Mouse (Mus musculus) retina, adult 2 months (tissue): ENCODE measurements around the gene Fbxl4.
"Not testable (repeated sequence)": the region's sequence is repeated elsewhere in the genome, so short reads cannot be mapped to it uniquely, and the experiment has no call there.

Source experiments
- DNase-seq: peaks from one replicate; pipeline ENCODE4 v3.0.0-alpha.2; 2012; ENCODE audit warnings: low read depth, low spot score

Gene Fbxl4

DNA sequence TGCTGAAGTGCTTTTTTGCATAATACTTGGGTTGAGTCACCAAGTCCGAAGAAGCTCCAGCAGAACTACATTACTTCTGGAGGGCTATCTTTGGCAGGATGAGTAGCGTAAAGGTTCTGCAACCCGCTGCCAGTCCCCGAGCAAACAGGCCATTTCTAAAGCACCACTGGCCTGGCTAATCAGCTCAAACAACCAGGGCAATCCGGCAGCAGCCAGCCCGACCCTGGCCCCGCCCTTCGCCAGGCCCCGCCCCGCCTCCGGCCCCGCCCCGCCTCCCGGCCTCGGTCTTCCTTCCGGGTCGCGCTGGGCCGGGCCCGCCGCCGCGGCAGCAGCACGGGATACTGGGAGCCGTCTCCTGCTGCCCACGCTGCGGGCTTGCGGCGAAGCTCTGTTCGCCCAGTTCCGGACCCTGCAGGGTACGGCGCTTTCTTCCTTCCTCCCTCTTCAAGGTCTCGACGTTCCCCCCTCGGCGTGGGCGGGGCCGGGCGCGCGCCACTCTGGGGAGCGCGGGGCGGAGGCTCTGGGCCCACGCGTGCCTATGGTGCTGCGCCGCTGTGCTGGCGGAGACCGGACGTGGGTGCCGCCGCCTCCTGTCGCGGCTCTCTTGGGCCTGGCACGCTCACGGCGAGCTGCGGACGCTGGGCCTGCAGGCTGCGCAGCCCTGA lies at the start of gene Fbxl4:
Fbxl4 (plus strand) TSS at position 278 of the 665 bp plus-strand sequence.
- DNase-seq, result peak; percentile 82

DNA sequence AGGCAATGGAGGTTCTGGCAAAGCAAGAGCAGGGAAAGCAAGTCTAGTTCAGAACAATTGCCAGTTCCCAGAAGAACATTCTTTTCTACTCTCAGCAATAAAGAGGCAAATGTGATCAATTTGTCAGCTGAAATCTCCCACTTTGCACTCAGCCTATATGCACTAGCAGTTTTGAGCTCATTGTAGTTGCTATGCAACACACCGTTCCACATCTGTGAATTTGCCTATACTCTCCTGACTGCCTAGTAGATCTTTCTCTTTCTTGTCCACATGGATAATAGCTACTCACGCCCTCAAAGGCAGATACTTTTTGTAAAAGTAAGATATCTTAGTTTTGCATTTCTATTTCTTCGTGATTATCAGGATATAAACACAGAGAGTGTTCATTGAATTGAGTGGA lies 42.8 kb upstream of the Fbxl4 start:
- DNase-seq, result no peak

DNA sequence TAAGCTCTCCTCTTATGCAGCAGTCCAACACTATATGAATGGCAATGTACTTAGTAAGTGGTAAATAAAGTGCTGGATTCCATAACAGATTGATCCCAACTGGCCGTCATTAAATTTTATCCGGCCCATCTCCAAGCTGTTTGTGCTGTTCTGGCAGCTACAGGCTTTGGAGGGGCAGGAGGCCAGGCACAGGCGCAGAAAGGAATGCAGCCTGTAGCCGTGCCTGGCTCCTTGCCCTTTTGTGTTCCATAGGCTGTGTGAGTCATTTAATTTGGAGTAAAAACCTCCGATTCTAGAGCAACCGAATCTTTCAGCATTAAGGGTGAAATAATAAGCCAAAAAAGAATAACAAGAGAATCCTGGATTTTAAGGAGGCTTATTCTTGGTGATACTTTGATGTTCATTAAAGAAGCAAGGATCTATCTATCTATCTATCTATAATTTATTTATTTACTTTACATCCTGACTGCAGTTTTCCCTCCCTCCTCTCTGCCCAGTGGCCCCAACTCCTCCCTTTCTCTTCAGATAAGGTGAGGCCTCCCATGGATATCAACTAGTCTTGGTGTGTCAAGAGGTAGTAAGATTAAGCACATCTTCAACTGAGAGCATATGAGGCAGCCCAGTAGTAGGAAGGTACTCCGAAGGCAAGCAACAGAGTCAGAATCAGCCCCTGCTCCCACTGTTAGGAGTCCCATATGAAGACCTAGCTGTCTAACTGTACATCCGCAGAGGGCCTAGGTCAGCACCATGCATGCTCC lies 14.3 kb upstream of the Fbxl4 start:
- DNase-seq, result no peak

DNA sequence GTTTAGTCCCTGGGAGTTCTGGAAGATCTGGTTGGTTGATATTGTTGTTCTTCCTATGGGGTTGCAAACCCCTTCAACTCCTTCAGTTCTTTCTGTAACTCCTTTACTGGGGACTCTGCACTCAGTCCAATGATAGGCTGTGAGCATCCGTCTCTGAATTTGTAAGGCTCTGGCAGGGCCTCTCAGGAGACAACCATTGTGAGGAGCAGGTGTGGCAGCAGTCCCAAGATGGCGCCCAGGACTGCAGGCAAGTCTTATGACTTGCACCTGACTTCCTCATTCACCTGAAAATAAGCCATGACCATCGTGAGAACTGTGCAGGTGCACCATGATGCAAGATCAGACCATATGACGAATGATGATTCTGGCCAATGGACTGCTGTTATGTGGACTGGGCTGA lies 8.3 kb upstream of the Fbxl4 start:
- DNase-seq, result not testable (repeated sequence)

DNA sequence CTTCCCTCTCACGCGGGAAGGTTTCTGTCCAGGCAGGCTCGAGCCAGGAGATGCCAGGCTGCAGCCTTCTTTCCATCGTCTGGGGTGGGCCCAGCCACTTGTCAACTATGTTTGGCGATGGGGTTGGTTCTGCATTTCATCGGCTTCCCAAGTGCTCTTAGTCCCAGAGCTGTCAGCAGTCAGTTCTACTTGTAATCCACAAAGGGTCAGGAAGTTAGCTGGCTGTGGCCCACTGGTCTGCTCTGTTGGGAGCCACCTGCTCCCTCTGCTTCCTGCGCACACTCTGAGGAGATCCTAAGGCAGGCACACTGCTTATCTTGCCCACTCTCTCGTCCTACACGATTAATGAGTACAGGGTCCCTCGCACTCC lies 573 bp downstream of the Fbxl4 start:
- peak; percentile 18 for DNase-seq

DNA sequence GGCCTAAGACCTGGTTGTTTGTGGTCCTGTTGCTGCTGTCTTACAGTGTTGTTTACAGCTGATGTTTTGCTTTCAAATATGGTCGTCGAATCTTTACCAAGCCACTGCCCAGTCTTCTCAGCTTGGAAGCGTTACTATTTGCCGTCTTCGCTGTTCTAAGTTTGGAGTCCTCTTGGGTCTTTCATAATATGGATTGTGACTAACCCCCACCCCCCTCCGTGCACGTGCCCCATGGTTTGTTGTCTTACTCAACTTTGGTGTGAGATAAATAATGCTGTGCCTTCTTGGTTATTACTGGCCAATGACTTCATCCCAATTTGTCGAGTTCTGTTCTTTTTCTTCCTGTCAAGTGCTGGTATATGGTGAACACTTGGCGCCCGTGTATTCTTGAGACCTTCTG lies 1.1 kb downstream of the Fbxl4 start:
- DNase-seq, result no peak

DNA sequence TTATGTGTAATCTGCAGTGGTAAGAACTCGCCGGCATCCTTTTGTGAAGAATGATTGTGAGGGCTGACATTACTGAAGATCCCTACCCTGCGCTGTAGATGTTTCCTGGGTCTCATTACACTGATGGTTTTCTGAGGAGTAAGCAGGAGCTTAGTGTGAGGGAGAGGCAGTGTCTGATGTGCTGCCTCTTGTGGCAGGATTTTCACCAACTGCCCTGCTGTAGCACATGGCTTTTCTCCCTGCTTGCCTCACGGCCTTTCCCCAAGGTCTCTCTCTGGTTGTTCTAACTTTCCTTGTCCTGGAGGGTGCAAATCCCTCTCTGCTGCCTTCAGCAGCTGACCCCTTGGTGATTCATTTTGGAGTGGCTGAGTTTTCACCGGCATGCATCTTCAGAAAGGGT lies 10.0 kb downstream of the Fbxl4 start:
- DNase-seq, result no peak

DNA sequence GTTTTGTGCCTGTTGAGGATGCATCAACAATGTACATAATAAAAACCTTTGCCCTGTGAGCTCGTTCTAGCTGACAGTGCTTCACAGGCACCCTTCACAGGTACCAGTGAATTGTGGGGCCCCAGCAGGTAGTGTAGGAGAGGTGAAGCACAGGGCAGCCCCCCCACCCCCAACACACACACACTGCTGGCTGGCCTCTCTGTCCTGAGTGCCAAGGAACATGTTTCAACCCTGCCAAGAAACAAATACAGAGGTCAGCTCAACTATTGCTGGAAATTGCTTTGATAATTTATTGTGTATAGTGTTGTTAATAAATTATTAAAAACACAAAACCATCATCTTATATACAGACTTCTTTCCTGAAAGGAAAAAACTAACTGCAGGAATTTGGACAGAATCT lies 21.2 kb downstream of the Fbxl4 start:
- DNase-seq, result no peak

DNA sequence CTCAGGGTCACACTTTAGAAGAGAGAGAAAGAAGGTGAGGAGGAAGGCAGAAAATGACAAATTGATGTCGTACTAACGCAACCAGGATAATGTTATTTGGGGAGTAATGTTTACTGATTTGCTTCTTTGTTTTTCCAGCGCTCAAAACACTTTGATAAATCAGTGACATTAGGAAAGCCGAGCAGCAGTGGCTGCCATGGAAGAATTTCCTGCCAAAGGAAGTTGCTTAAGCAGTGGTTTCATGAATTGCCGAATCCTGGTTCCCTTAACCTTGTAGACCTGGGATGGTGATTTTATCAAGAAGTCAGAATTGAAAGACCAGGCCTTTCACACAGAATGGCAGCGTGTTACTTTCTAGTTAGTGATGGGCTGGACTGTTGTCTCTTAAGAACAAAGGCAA lies 23.3 kb downstream of the Fbxl4 start:
- DNase-seq, result no peak

DNA sequence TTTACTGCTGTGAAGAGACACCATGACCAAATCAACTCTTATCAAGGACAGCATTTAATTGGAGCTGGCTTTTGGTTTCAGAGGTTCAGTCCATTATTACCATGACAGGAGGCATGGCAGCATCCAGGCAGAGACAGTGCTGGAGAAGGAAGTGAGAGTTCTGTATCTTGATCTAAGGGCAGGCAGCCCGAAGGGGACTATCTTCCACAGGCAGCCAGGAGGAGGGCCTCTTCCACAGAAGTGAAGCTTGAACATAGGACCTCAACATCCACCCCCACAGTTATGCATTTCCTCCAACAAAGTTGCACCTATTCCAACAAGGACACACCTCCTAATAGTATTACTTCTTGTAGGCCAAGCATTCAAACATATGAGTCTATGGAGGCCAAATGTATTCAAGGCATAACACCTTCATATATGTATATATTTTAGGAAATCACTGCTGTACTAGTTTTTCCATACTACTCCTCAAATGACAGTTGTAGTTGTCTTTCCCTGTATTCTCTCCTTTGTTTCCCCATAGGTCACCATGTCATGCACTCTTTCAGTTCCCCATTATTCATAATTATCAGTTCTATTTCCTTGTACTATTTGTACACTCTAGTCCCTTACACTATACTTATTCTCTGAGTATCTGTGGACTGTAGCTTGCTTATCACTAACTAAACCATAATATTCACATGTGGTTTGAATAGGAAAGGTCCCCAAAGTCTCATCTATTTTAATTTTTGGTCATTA lies 26.4 kb downstream of the Fbxl4 start:
- no peak for DNase-seq

DNA sequence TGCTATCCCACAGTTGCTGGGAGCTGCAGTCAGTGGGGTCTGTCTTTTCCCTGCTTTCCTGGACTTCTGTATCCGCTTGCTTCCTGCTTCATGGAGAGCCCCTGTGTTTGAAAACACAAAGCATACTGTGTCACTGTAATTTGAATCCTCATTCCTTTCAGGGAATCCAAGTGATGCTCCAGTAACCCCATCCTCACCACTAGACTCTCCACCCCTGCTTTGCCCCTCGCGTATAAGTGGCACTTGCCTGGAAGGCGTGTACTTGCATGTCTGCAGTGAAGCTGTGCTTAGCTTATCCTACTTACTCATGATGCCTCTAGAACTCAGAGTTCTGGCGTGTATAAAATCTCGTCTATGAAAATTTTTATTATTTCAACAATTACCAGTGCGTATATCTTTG lies 32.7 kb downstream of the Fbxl4 start:
- DNase-seq, result no peak

DNA sequence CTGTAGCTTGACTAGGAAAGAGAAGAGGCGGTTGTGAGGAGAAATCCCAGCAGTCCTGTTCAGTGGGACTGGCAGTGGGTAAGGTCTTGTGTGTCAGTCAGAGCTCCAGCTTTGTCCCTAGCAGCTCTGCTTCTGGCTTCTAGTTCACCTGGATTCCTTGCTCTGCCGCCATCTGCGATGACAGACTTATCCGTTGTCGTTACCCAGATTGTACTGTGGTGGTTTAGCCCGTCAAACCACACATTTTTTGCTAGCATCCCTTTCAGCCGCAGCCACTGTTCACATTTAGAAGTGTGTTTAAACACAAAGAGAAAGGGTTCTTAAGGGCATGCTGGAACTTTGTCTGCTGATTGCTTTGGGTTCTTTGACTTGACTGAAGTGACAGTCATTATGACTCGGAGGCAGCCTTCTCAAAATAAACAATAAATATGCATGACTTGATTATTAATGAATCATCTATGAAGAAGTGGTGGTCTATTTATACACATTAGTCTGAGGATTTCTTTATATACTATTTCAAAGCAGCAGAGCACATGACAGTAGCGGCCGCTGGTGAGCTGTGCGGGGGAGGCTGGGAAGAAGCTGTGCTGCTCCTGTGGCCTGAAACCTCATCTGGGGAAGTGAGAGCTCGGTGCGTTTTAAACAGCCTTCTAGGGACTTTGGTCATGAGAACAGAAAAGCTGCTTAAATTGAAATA lies 35.6 kb downstream of the Fbxl4 start:
- DNase-seq, result no peak

DNA sequence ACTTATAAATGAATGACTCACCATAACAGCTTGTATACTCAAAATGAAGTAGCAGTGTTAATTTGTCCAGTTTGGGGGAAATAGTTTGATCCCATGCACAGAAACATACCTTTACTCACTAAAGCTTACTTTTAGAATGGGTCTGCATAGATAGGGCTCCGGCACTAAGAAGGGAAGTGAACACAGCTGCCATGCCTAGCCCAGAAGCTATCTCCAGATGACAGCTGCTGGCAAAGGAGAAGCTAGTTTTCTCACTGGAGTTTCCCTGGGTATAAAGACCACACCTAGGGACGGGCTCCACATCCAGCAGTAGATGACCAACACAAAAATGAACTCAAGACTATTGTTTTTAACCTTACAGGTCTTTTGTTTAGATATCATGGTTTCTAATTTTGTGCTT lies 38.1 kb downstream of the Fbxl4 start:
- no peak for DNase-seq

DNA sequence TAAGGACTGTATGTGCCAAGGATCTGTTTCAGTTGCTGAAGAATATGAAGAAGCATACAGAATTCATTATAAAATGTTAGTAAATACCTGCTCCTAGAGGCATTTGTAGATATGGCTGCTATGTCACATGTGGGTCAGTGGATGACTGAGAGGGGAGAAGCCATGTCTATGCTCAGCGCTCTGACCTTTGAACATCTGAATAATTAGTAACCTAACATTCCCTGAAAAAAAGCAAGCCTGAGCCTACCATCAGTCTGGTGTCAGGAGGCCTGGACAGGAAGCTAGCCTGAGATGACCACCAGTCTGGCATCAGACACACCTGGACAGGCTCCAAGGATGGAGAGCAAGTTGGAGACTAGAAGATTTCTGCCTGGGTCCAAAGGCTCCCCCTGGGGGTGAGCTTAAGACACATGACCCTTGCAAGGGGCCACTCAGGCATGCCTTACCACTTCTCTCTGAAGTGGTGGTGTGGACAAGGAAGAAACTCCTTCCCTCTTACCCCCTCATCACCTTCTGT lies 39.2 kb downstream of the Fbxl4 start:
- no peak for DNase-seq

DNA sequence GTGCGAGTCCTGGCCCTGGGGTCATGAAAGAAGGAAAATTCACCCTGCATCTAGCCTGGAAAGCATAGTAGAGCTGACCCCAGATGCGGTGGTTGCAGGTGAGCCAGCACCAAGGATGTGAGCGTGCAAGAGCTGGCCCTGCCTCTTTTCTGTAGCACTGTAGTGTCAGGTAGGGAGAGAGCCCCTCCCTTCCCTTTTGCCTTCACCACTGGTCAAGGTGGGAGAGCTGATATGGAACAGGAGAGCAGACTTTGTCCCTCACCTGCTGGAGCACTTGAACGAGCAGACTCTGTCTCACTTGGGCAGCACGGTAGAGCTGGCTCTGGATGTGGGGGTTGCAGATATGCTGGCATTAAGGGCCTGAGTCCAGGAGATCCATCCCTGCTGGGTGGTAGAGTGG lies 39.7 kb downstream of the Fbxl4 start:
- no peak for DNase-seq

DNA sequence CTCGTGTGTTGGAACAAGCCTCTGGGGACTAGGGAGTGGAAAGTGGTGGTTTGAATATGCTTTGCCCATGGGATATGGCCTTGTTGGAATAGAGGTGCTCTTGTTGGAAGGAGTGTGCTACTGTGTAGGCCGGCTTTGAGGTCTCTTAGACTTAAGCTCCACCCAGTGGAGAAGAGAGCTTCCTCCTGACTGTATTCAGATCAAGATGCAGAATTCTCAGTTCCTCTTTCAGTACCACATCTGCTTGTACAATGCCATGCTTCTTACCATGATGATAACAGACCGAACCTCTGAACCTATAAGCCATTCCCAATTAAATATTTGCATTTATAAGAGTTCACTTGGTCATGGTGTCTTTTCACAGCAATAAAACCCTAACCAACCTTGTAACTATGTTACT lies 44.7 kb downstream of the Fbxl4 start:
- DNase-seq, result no peak

DNA sequence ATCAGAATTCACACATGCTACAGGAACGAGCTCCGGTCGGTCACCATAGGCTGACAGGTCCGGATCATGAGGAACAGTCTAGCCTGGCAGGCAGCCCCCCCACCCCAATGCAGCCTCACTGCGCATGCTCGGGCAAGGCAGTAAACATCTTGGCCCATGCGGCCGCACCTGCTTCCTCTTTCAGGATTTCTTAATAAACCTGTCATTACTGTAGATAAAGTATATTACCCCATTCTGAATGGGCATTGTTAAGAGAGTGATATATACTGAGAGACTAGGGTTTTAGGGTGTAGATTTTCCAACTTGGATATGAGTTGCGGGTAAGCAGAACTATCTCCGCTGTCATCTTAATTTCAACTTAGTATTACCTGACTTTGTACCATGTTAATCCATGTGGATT lies 45.6 kb downstream of the Fbxl4 start:
- DNase-seq, result no peak

DNA sequence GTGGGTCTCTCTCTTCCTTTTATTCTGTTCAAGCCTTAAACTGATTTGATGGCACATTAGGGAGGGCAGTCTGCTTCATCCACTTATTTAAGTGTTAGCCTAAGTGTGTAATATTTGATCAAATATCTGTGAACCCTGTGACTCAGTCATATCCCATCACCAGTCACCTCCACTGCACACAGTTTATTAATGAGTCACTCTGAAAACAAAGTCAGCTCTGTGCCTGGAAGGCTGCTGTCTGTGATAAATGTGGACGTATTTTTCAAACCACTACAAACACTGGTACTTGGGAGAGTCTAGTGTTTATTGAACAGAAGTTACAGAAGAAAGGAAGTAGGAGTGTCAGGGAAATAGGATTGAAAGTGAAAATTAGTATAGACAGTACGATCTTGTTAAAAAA lies 63.3 kb downstream of the Fbxl4 start:
- DNase-seq, result no peak

DNA sequence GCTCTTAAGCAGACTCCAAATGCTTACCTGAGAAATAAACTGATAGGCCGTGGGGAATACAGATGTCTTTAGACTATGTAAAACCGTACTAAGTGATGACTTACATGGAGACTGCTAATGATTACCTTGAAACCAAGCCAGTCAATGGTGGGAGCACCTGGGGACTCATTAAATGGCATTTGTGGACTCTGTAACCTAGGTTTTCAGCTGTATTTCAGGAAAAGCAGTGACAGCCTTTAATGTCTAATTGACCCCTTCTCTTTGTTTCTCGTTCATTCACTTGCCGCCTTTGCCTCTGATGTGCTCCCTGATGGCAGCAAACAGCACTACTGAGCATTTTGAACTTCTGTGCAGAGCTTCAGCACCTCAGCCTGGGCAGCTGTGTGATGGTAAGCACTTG lies 65.1 kb downstream of the Fbxl4 start:
- DNase-seq, result no peak

DNA sequence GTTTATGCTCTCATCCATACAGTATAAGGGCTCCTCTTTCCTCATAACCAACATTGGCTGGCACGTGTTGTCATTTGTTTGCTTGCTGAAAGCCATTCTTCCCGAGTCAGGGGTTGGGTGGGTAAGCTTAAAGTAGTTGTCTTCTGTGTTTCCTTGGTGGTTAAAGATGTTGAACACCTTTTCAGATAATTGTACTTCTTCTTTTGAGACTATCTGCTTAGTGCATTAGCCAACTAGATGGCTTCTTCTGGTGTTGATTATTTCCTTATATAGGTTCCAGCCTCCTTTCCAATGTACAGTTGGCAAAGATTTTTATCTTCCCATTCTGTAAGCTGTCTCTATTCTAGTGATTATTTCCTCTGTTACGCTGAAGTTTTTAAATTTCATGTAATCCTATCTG lies 70.8 kb downstream of the Fbxl4 start:
- no peak for DNase-seq

DNA sequence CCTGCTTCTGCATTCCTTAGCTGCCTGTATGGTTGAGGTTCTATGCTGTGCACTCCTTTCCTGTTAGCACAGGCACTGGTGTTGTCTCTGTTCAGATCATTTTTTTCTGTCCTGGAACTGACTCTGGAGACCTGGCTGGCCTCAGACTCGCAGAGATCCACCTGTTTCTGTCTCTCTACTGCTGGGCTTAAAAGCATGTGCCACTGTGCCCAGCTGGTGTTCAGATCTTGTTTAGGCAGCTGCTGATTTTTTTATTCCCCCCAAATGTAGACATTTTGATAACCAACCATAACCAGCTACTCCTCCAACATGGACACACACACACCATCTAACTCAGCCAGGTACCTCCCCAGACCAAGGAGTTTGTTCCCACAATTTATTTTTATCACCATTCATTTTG lies 112.2 kb downstream of the Fbxl4 start:
- no peak for DNase-seq
